Mouse (Mus musculus): ENCODE measurements around the gene Atrnl1. TPM values are rescaled to one million over a fixed set of nuclear protein-coding genes. Genes with fewer than 3 reads are reported as not detected.

The Atrnl1 gene
- polyA plus RNA-seq, 1 experiment from 2014 or later: 5.7 TPM

- Histone ChIP-seq H3K36me3 (ENCODE audit: inconsistent target) (no peaks in the 10 kb centered on the region), H3K4me3 (ENCODE audit: inconsistent target) (no peak overlapping the region), H3K79me2 (ENCODE audit: inconsistent target) (no peaks in the 10 kb centered on the region), H3K27ac (no peak overlapping the region)
- WGBS (ENCODE audit: missing documents): 95% methylated on average over 3 of the region's 3 CpGs
Observed at GRCm38 (mm10) chr19:57956459-57956858, 345.6 kb downstream of the Atrnl1 start.

GRCm38 (mm10) chr19:57957363-57957762, 346.5 kb downstream of the Atrnl1 start:
- Histone ChIP-seq H3K36me3 (ENCODE audit: inconsistent target) (no peaks in the 10 kb centered on the region), H3K4me3 (ENCODE audit: inconsistent target) (no peak overlapping the region), H3K79me2 (ENCODE audit: inconsistent target) (no peaks in the 10 kb centered on the region), H3K27ac (no peak overlapping the region)
- 97% methylated on average over 3 of the region's 3 CpGs for WGBS (ENCODE audit: missing documents)

- no peaks in the 10 kb centered on the region for H3K79me2 ChIP-seq (ENCODE audit: inconsistent target)
- H3K4me3 ChIP-seq (ENCODE audit: inconsistent target): no peak overlapping the region
- no peak overlapping the region for H3K27ac ChIP-seq
- H3K36me3 ChIP-seq (ENCODE audit: inconsistent target): no peaks in the 10 kb centered on the region
Observed at GRCm38 (mm10) chr19:57958154-57958553, 347.3 kb downstream of the Atrnl1 start.

DNA sequence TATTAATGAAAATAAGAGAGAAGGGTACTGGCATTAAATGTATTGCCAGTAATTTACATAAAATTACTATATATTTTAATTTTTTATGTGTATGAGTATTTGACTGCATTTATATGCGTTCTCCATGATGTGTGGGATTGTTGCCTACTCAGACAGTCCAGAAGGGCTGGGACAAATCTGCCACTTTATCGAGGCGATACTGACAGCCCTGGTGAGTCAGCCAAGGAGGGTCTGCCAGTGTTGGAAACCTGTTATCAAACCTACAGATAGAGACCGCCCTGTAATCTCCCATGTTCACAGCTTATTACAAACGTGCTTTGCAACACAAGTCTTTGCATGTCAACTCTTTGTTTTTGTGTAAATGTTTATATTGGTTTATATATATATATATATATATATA, 347.9 kb downstream of the Atrnl1 start:
- H3K79me2 ChIP-seq (ENCODE audit: inconsistent target): no peaks in the 10 kb centered on the region
- no peaks in the 10 kb centered on the region for H3K36me3 ChIP-seq (ENCODE audit: inconsistent target)
- WGBS (ENCODE audit: missing documents): 92% methylated on average over 4 of the region's 5 CpGs
- no peak overlapping the region for H3K27ac ChIP-seq
- H3K4me3 ChIP-seq (ENCODE audit: inconsistent target): no peak overlapping the region

DNA sequence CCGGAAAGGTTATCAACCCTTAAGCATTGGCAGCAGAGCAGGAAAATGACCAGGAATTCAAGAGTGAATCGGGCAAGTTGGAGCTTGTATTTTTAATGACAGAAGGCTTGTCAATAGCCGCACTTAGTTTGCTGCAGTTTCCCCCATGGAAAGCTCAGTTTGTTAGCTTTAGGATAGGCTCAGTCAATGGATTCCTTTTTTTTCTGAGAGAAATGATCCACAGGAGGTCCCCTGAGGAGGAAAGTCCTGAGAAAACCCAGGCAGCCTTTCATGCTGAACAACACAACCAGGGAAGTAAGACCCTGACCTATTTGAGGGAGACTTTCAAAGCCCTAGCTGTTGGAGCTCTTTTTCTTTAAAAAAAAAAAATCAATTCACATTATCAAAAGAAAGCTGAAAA, 350.5 kb downstream of the Atrnl1 start:
- Histone ChIP-seq H3K79me2 (ENCODE audit: inconsistent target) (no peaks in the 10 kb centered on the region), H3K36me3 (ENCODE audit: inconsistent target) (no peaks in the 10 kb centered on the region), H3K4me3 (ENCODE audit: inconsistent target) (no peak overlapping the region), H3K27ac (no peak overlapping the region)
- WGBS (ENCODE audit: missing documents): 97% methylated on average over 3 of the region's 3 CpGs

- no peaks in the 10 kb centered on the region for H3K79me2 ChIP-seq (ENCODE audit: inconsistent target)
- no peak overlapping the region for H3K27ac ChIP-seq
- WGBS (ENCODE audit: missing documents): 95% methylated on average over 16 of the region's 16 CpGs
- H3K36me3 ChIP-seq (ENCODE audit: inconsistent target): no peaks in the 10 kb centered on the region
- no peak overlapping the region for H3K4me3 ChIP-seq (ENCODE audit: inconsistent target)
Observed at GRCm38 (mm10) chr19:57961738-57962640, 351.2 kb downstream of the Atrnl1 start.

GRCm38 (mm10) chr19:57963874-57964273, 353.0 kb downstream of the Atrnl1 start:
- no peaks in the 10 kb centered on the region for H3K36me3 ChIP-seq (ENCODE audit: inconsistent target)
- no peak overlapping the region for H3K27ac ChIP-seq
- no peaks in the 10 kb centered on the region for H3K79me2 ChIP-seq (ENCODE audit: inconsistent target)
- WGBS (ENCODE audit: missing documents): 89% methylated on average over 6 of the region's 6 CpGs
- H3K4me3 ChIP-seq (ENCODE audit: inconsistent target): no peak overlapping the region

DNA sequence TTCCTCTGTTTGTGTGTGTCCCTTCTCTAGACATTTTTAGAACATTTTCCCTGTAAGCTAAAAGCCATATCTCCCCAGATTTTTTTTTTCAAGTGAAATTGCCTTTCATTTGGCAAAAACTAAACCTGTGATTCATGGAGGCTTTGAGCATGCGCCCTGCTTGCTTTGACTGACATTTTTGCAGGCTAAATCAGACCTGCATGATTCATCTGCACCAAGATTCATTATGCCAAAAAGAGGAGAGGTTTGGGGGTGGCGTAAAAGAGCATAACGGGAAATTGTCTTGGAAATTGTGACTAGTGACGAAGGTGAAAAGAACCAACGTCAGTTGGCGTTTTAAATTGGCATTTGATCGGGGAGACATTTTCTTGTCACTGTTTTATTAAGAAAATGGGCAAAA, 358.9 kb downstream of the Atrnl1 start:
- H3K4me3 ChIP-seq (ENCODE audit: inconsistent target): no peak overlapping the region
- H3K79me2 ChIP-seq (ENCODE audit: inconsistent target): no peaks in the 10 kb centered on the region
- no peaks in the 10 kb centered on the region for H3K36me3 ChIP-seq (ENCODE audit: inconsistent target)
- no peak overlapping the region for H3K27ac ChIP-seq
- 97% methylated on average over 7 of the region's 7 CpGs for WGBS (ENCODE audit: missing documents)

DNA sequence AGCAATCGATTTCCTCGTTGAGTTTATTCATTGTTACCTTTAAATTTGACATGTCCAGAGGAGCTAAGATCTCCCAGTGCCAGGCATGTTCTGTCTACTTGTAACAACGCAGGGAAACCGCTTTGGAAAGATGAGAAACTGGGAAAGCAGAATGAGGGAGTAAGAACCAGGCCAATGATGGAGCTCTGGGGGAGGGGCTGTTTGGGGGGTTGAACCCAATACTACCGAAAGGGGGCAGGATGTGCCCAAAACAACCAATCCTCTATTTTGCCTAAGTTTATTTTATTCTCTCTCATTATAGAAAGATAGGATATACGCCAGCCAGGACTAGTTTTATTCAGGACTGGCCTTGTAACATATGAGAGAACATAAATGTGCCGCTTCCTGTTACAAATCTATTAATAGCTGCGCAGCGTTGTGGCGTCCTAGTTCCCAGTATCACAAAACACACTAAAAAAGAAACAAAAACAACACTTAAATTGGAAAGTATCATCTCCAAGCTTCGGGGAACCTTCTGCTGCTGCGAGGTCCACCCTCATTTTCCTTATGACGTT, 359.6 kb downstream of the Atrnl1 start:
- Histone ChIP-seq H3K4me3 (ENCODE audit: inconsistent target) (no peak overlapping the region), H3K79me2 (ENCODE audit: inconsistent target) (no peaks in the 10 kb centered on the region), H3K36me3 (ENCODE audit: inconsistent target) (no peaks in the 10 kb centered on the region), H3K27ac (no peak overlapping the region)
- 75% methylated on average over 13 of the region's 13 CpGs for WGBS (ENCODE audit: missing documents)

DNA sequence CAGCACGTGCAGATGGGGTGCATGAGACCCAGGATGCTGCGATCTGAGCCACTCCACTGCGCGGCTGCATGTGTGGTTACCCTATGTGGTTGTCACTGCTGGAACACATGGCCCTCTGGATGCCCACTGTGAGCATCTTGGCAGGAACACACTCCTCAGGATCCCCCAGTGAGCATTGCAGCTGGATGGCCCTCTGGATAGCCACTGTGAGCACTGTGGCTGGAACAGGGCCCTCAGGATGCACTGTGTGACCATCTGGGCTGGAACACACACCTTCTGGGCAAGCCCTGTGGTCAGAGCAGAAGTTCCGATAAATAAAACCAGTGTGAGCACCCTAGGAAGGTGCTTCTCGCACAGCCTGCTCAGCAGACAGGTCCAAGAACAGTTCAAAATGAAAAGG, 364.4 kb downstream of the Atrnl1 start:
- Histone ChIP-seq H3K4me3 (ENCODE audit: inconsistent target) (no peak overlapping the region), H3K79me2 (ENCODE audit: inconsistent target) (no peaks in the 10 kb centered on the region), H3K27ac (no peak overlapping the region), H3K36me3 (ENCODE audit: inconsistent target) (no peaks in the 10 kb centered on the region)
- WGBS (ENCODE audit: missing documents): 96% methylated on average over 6 of the region's 6 CpGs

DNA sequence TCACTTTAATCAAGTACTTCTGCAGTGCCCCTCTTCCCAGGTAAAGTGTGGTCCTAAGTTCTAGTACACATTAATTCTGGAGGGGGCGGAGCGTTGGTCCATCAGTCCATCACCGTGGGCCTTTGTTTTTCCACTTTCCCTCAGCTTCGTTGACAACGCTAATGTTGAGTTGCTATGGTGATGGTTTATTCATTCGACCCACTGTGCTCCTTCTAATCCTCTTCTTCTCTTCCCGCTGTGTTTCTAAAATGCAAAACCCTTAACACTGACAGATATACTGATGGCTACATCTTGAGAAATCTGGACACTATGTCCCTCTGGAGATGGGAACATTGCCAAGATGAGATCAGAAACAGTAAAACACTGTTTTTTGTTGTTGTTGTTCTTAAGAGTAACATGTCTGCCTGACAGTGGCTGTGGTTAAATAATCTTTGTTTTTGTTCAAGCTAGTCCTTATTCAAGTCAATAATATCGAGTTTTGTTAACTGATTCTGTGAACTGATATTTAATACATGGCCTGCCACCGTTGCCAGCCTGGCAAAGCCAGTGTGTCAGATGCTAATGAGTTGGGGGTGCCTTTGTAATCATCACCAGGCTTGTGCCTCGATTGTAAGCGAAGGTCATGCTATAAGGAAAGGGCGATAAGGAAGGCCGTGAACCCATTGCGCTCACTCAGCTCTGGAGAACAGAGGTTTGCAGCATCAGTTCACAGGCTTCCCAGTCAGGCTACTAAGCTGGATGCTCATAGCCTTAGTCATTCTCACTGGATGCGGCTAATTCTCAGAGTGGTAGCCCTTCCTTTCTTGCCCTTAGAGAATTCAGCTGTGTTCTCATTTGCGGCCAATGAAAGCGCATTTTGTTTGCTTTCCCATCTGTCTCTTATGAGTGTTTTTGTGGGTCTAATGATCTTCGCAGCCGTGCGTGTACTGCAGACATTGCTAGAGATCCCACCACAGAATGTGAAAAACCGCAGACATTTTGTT, 375.4 kb downstream of the Atrnl1 start:
- 95% methylated on average over 21 of the region's 21 CpGs for WGBS (ENCODE audit: missing documents)
- Histone ChIP-seq H3K36me3 (ENCODE audit: inconsistent target) (no peaks in the 10 kb centered on the region), H3K27ac (no peak overlapping the region), H3K79me2 (ENCODE audit: inconsistent target) (no peaks in the 10 kb centered on the region), H3K4me3 (ENCODE audit: inconsistent target) (no peak overlapping the region)

DNA sequence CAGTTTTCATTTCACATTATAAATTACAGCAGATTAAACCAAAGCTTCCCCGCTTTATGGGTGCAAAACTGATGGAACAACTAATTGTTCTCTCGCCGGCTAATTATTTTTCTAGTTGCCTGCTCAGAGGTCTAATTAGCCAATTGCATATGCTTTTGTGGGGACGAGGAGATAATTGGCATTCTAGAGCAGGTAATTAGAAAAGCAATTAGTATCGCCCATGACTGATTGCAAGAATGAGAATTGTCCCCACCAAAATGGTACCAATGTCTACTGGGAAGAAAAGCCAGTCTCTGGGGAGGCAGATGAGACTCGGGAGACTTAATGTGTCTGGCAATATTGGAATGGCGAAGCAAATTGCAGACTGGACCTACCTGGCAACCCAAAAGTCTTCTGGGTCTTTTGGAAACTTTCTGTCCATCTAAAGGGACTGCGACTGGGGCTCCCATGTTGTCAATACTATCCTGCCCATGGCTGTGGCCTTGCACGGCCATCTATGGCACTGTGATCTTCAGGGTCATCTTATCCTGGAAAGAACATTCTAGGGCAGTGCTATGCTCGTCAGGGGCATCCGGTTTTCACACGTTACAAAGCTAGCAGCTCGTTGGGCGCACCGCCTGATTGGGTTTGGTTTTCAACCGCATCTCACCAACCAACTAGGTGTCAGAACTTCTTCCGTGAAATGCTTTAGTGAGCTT, 377.0 kb downstream of the Atrnl1 start:
- WGBS (ENCODE audit: missing documents): 96% methylated on average over 17 of the region's 17 CpGs
- no peak overlapping the region for H3K4me3 ChIP-seq (ENCODE audit: inconsistent target)
- no peaks in the 10 kb centered on the region for H3K36me3 ChIP-seq (ENCODE audit: inconsistent target)
- H3K27ac ChIP-seq: no peak overlapping the region
- no peaks in the 10 kb centered on the region for H3K79me2 ChIP-seq (ENCODE audit: inconsistent target)

- WGBS (ENCODE audit: missing documents): 99% methylated on average over 10 of the region's 10 CpGs
- Histone ChIP-seq H3K4me3 (ENCODE audit: inconsistent target) (no peak overlapping the region), H3K36me3 (ENCODE audit: inconsistent target) (no peaks in the 10 kb centered on the region)
Observed at GRCm38 (mm10) chr19:57988559-57989093, 377.8 kb downstream of the Atrnl1 start.

More at GRCm38 (mm10) chr19:57988559-57989093, 377.8 kb downstream of the Atrnl1 start:
- Histone ChIP-seq H3K79me2 (ENCODE audit: inconsistent target) (no peaks in the 10 kb centered on the region), H3K27ac (no peak overlapping the region)
